Mouse (Mus musculus): ENCODE results near the gene Slc35b3. TPM values are rescaled to one million over a fixed set of nuclear protein-coding genes. Genes with fewer than 3 reads are reported as not detected.

The Slc35b3 gene
- polyA plus RNA-seq, 1 experiment from 2014 or later, result 50.8 TPM

- no peak overlapping the region for H3K4me3 ChIP-seq (ENCODE audit: low read length)
- 65% methylated on average over 6 of the region's 6 CpGs for WGBS
- H3K4me1 ChIP-seq (ENCODE audit: control insufficient read depth, insufficient read depth, low read length), result no peaks in the 10 kb centered on the region
- no peaks in the 10 kb centered on the region for H3K36me3 ChIP-seq (ENCODE audit: control insufficient read depth, insufficient read depth, low read length)
- H3K27me3 ChIP-seq (replicated peaks; ENCODE audit: control insufficient read depth, insufficient read depth, low read length), result no peaks in the 10 kb centered on the region
- no peaks in the 10 kb centered on the region for H3K9me3 ChIP-seq (ENCODE audit: control insufficient read depth, low read length)
- H3K9ac ChIP-seq (ENCODE audit: low read depth, low read length), result no peak overlapping the region
- no peak overlapping the region for H3K27ac ChIP-seq (ENCODE audit: low read length)
- H3K4me2 ChIP-seq (ENCODE audit: low read depth, low read length), result no peak overlapping the region
- no peak for ATAC-seq
Observed at GRCm38 (mm10) chr13:38976978-38977377, 16.3 kb upstream of the Slc35b3 start.

- ATAC-seq, result no peak
- no peaks in the 10 kb centered on the region for H3K9me3 ChIP-seq (ENCODE audit: control insufficient read depth, low read length)
- no peak overlapping the region for H3K27ac ChIP-seq (ENCODE audit: low read length)
- no peak overlapping the region for H3K4me2 ChIP-seq (ENCODE audit: low read depth, low read length)
- no peak overlapping the region for H3K9ac ChIP-seq (ENCODE audit: low read depth, low read length)
- no peaks in the 10 kb centered on the region for H3K36me3 ChIP-seq (ENCODE audit: control insufficient read depth, insufficient read depth, low read length)
- H3K4me1 ChIP-seq (ENCODE audit: control insufficient read depth, insufficient read depth, low read length), result no peaks in the 10 kb centered on the region
- H3K27me3 ChIP-seq (replicated peaks; ENCODE audit: control insufficient read depth, insufficient read depth, low read length), result no peaks in the 10 kb centered on the region
- no peak overlapping the region for H3K4me3 ChIP-seq (ENCODE audit: low read length)
- 65% methylated on average over 5 of the region's 5 CpGs for WGBS
Observed at GRCm38 (mm10) chr13:38975853-38976252, 15.2 kb upstream of the Slc35b3 start.

GRCm38 (mm10) chr13:38972602-38973001, 11.9 kb upstream of the Slc35b3 start:
- peak; percentile 82 for ATAC-seq
- 10% methylated on average over 6 of the region's 6 CpGs for WGBS
- Histone ChIP-seq H3K4me2 (ENCODE audit: low read depth, low read length) (no peak overlapping the region), H3K9me3 (ENCODE audit: control insufficient read depth, low read length) (no peaks in the 10 kb centered on the region), H3K4me1 (ENCODE audit: control insufficient read depth, insufficient read depth, low read length) (no peaks in the 10 kb centered on the region), H3K4me3 (ENCODE audit: low read length) (no peak overlapping the region), H3K36me3 (ENCODE audit: control insufficient read depth, insufficient read depth, low read length) (no peaks in the 10 kb centered on the region), H3K27me3 (replicated peaks; ENCODE audit: control insufficient read depth, insufficient read depth, low read length) (no peaks in the 10 kb centered on the region), H3K27ac (ENCODE audit: low read length) (no peak overlapping the region), H3K9ac (ENCODE audit: low read depth, low read length) (no peak overlapping the region)

GRCm38 (mm10) chr13:38971047-38971446, 10.4 kb upstream of the Slc35b3 start:
- H3K4me3 ChIP-seq (ENCODE audit: low read length), result no peak overlapping the region
- no peak overlapping the region for H3K27ac ChIP-seq (ENCODE audit: low read length)
- no peak overlapping the region for H3K4me2 ChIP-seq (ENCODE audit: low read depth, low read length)
- H3K27me3 ChIP-seq (replicated peaks; ENCODE audit: control insufficient read depth, insufficient read depth, low read length), result no peaks in the 10 kb centered on the region
- no peaks in the 10 kb centered on the region for H3K9me3 ChIP-seq (ENCODE audit: control insufficient read depth, low read length)
- H3K4me1 ChIP-seq (ENCODE audit: control insufficient read depth, insufficient read depth, low read length), result no peaks in the 10 kb centered on the region
- 65% methylated on average over 4 of the region's 4 CpGs for WGBS
- no peak overlapping the region for H3K9ac ChIP-seq (ENCODE audit: low read depth, low read length)
- ATAC-seq, result no peak
- no peaks in the 10 kb centered on the region for H3K36me3 ChIP-seq (ENCODE audit: control insufficient read depth, insufficient read depth, low read length)

GRCm38 (mm10) chr13:38967518-38967917, 6.8 kb upstream of the Slc35b3 start:
- WGBS, result 86% methylated on average over 1 of the region's 1 CpGs
- H3K27ac ChIP-seq (ENCODE audit: low read length), result no peak overlapping the region
- H3K4me3 ChIP-seq (ENCODE audit: low read length), result no peak overlapping the region
- no peaks in the 10 kb centered on the region for H3K27me3 ChIP-seq (replicated peaks; ENCODE audit: control insufficient read depth, insufficient read depth, low read length)
- H3K9me3 ChIP-seq (ENCODE audit: control insufficient read depth, low read length), result no peaks in the 10 kb centered on the region
- H3K4me1 ChIP-seq (ENCODE audit: control insufficient read depth, insufficient read depth, low read length), result no peaks in the 10 kb centered on the region
- H3K36me3 ChIP-seq (ENCODE audit: control insufficient read depth, insufficient read depth, low read length), result no peaks in the 10 kb centered on the region
- no peak overlapping the region for H3K4me2 ChIP-seq (ENCODE audit: low read depth, low read length)
- no peak for ATAC-seq
- no peak overlapping the region for H3K9ac ChIP-seq (ENCODE audit: low read depth, low read length)

GRCm38 (mm10) chr13:38966922-38967448, 6.3 kb upstream of the Slc35b3 start:
- Histone ChIP-seq H3K9me3 (ENCODE audit: control insufficient read depth, low read length) (no peaks in the 10 kb centered on the region), H3K27ac (ENCODE audit: low read length) (no peak overlapping the region), H3K4me3 (ENCODE audit: low read length) (no peak overlapping the region), H3K4me1 (ENCODE audit: control insufficient read depth, insufficient read depth, low read length) (no peaks in the 10 kb centered on the region), H3K27me3 (replicated peaks; ENCODE audit: control insufficient read depth, insufficient read depth, low read length) (no peaks in the 10 kb centered on the region), H3K36me3 (ENCODE audit: control insufficient read depth, insufficient read depth, low read length) (no peaks in the 10 kb centered on the region), H3K9ac (ENCODE audit: low read depth, low read length) (no peak overlapping the region), H3K4me2 (ENCODE audit: low read depth, low read length) (no peak overlapping the region)
- WGBS, result 94% methylated on average over 2 of the region's 2 CpGs
- ATAC-seq, result no peak

GRCm38 (mm10) chr13:38962771-38963170, 2.1 kb upstream of the Slc35b3 start:
- H3K4me3 ChIP-seq (ENCODE audit: low read length), result no peak overlapping the region
- H3K27ac ChIP-seq (ENCODE audit: low read length), result no peak overlapping the region
- H3K9ac ChIP-seq (ENCODE audit: low read depth, low read length), result no peak overlapping the region
- no peaks in the 10 kb centered on the region for H3K36me3 ChIP-seq (ENCODE audit: control insufficient read depth, insufficient read depth, low read length)
- H3K27me3 ChIP-seq (replicated peaks; ENCODE audit: control insufficient read depth, insufficient read depth, low read length), result no peaks in the 10 kb centered on the region
- no peak overlapping the region for H3K4me2 ChIP-seq (ENCODE audit: low read depth, low read length)
- 63% methylated on average over 2 of the region's 2 CpGs for WGBS
- peaks cover 20% of the 10 kb centered on the region for H3K4me1 ChIP-seq (ENCODE audit: control insufficient read depth, insufficient read depth, low read length)
- ATAC-seq, result no peak
- no peaks in the 10 kb centered on the region for H3K9me3 ChIP-seq (ENCODE audit: control insufficient read depth, low read length)

GRCm38 (mm10) chr13:38958037-38958436, 2.6 kb downstream of the Slc35b3 start:
- no peak overlapping the region for H3K4me3 ChIP-seq (ENCODE audit: low read length)
- peak overlapping the region; percentile 60 for H3K27ac ChIP-seq (ENCODE audit: low read length)

GRCm38 (mm10) chr13:38946296-38947012, 14.2 kb downstream of the Slc35b3 start:
- H3K36me3 ChIP-seq (ENCODE audit: control insufficient read depth, insufficient read depth, low read length), result 0 out of 2 replicates have a peak, but pooled peaks cover 4% of the 10 kb centered on the region
- H3K27ac ChIP-seq (ENCODE audit: low read length), result peak overlapping the region; percentile 35
- no peaks in the 10 kb centered on the region for H3K27me3 ChIP-seq (replicated peaks; ENCODE audit: control insufficient read depth, insufficient read depth, low read length)
- no peak overlapping the region for H3K4me3 ChIP-seq (ENCODE audit: low read length)
- ATAC-seq, result peak; percentile 84
- H3K9me3 ChIP-seq (ENCODE audit: control insufficient read depth, low read length), result no peaks in the 10 kb centered on the region
- 72% methylated on average over 3 of the region's 3 CpGs for WGBS
- no peak overlapping the region for H3K9ac ChIP-seq (ENCODE audit: low read depth, low read length)
- H3K4me1 ChIP-seq (ENCODE audit: control insufficient read depth, insufficient read depth, low read length), result no peaks in the 10 kb centered on the region
- no peak overlapping the region for H3K4me2 ChIP-seq (ENCODE audit: low read depth, low read length)

More at GRCm38 (mm10) chr13:38958037-38958436, 2.6 kb downstream of the Slc35b3 start:
- 48% methylated on average over 5 of the region's 5 CpGs for WGBS
- peak; percentile 6; the same call in 1 of the 2 replicates for ATAC-seq
- peak overlapping the region; percentile 34; the same call in 1 of the 2 replicates for H3K4me2 ChIP-seq (ENCODE audit: low read depth, low read length)
- no peaks in the 10 kb centered on the region for H3K9me3 ChIP-seq (ENCODE audit: control insufficient read depth, low read length)
- peaks cover 28% of the 10 kb centered on the region for H3K4me1 ChIP-seq (ENCODE audit: control insufficient read depth, insufficient read depth, low read length)
- H3K36me3 ChIP-seq (ENCODE audit: control insufficient read depth, insufficient read depth, low read length), result peaks cover 4% of the 10 kb centered on the region; the same call in 1 of the 2 replicates
- no peak overlapping the region for H3K9ac ChIP-seq (ENCODE audit: low read depth, low read length)
- no peaks in the 10 kb centered on the region for H3K27me3 ChIP-seq (replicated peaks; ENCODE audit: control insufficient read depth, insufficient read depth, low read length)
